Mouse (Mus musculus) ES-Bruce4 (cell line): ENCODE results near the gene Fmnl2. TPM values are rescaled to one million over a fixed set of nuclear protein-coding genes. Genes with fewer than 3 reads are reported as not detected.
A peak's percentile ranks its signal among the peaks of the same experiment; 100 is the strongest.

Source experiments
- H3K27ac ChIP-seq: 2 replicates; pipeline ENCODE4 v1.5.1; 2012; ENCODE audit warnings: low read length, inconsistent platforms; ENCODE audit not compliant: insufficient read depth
- H3K27me3 ChIP-seq: 2 replicates; pipeline ENCODE4 v1.6.1; 2012; ENCODE audit warnings: mild to moderate bottlenecking, low read length, inconsistent platforms; ENCODE audit not compliant: control insufficient read depth, poor library complexity, insufficient read depth, severe bottlenecking
- H3K36me3 ChIP-seq: 2 replicates; pipeline ENCODE4 v1.6.1; 2012; ENCODE audit warnings: inconsistent platforms, mild to moderate bottlenecking, low read length, moderate library complexity; ENCODE audit not compliant: control insufficient read depth, poor library complexity, insufficient read depth, severe bottlenecking
- H3K4me1 ChIP-seq: one replicate; pipeline ENCODE4 v1.8.1; 2011; ENCODE audit warnings: low read length; ENCODE audit not compliant: control insufficient read depth, insufficient read depth
- H3K4me3 ChIP-seq: 2 replicates; pipeline ENCODE4 v1.5.1; 2011; ENCODE audit warnings: low read depth, mild to moderate bottlenecking, low read length
- H3K9ac ChIP-seq: 2 replicates; pipeline ENCODE4 v1.6.1; 2012; ENCODE audit warnings: low read depth, mild to moderate bottlenecking, inconsistent platforms; ENCODE audit not compliant: poor library complexity, severe bottlenecking
- H3K9me3 ChIP-seq: replicated peaks from 2 replicates; pipeline ENCODE4 v1.6.1; 2012; ENCODE audit warnings: mild to moderate bottlenecking, low read length, inconsistent platforms; ENCODE audit not compliant: control insufficient read depth, poor library complexity, insufficient read depth, severe bottlenecking
- CTCF ChIP-seq: IDR thresholded peaks from one replicate; pipeline ENCODE4 v1.8.1; 2011; ENCODE audit warnings: low read depth, low read length
- EP300 ChIP-seq: IDR thresholded peaks from 2 replicates; pipeline ENCODE4 v1.6.1; 2011; ENCODE audit warnings: low read depth, low read length; ENCODE audit not compliant: insufficient read depth
- POLR2A ChIP-seq: IDR thresholded peaks from one replicate; pipeline ENCODE4 v1.8.1; 2011; ENCODE audit warnings: low read length; ENCODE audit not compliant: insufficient read depth
- polyA plus RNA-seq: library from polyadenylated mRNA; stranded (reverse); fragments of >200 nt; gene quantifications from 2 replicates; pipeline ENCODE4 v1.2.4, GENCODE M21; 2011; ENCODE audit warnings: low read depth; ENCODE audit not compliant: missing spikeins, insufficient read depth, insufficient read length

Gene Fmnl2
- polyA plus RNA-seq, 1 experiment: 55.7 TPM

GRCm38 (mm10) chr2:52896995-52897394, 39.3 kb downstream of the Fmnl2 start:
- Histone ChIP-seq H3K27me3 (no peaks in the 10 kb centered on the region), H3K27ac (no peak overlapping the region), H3K36me3 (no peaks in the 10 kb centered on the region), H3K4me3 (no peak overlapping the region), H3K9ac (no peak overlapping the region), H3K4me1 (peaks cover 2% of the 10 kb centered on the region), H3K9me3 (no peaks in the 10 kb centered on the region)
- TF ChIP-seq POLR2A (no peak), CTCF (no peak), EP300 (no peak)

DNA sequence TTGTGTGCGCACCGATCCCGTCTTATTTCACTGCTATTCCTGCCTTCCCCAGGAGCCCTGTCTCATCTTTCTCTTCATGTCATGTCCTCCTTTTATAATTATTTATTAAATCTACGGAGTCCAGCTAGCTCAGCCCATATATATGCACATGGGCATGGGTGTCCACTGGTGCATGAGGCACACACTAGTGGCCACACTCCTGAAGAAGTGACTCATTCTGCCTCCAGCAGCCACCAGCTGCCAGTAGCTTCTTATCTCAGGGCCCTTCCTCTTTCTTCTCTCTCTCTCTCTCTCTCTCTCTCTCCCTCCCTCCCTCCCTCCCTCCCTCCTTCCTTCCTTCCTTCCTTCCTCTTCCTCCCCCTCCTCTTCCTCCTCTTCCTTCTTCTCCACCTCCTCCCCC, 43.1 kb downstream of the Fmnl2 start:
- Histone ChIP-seq H3K9ac (no peak overlapping the region), H3K4me3 (no peak overlapping the region), H3K27me3 (no peaks in the 10 kb centered on the region), H3K27ac (no peak overlapping the region), H3K9me3 (no peaks in the 10 kb centered on the region), H3K4me1 (peaks cover 2% of the 10 kb centered on the region), H3K36me3 (no peaks in the 10 kb centered on the region)
- TF ChIP-seq EP300 (no peak), CTCF (no peak), POLR2A (no peak)

DNA sequence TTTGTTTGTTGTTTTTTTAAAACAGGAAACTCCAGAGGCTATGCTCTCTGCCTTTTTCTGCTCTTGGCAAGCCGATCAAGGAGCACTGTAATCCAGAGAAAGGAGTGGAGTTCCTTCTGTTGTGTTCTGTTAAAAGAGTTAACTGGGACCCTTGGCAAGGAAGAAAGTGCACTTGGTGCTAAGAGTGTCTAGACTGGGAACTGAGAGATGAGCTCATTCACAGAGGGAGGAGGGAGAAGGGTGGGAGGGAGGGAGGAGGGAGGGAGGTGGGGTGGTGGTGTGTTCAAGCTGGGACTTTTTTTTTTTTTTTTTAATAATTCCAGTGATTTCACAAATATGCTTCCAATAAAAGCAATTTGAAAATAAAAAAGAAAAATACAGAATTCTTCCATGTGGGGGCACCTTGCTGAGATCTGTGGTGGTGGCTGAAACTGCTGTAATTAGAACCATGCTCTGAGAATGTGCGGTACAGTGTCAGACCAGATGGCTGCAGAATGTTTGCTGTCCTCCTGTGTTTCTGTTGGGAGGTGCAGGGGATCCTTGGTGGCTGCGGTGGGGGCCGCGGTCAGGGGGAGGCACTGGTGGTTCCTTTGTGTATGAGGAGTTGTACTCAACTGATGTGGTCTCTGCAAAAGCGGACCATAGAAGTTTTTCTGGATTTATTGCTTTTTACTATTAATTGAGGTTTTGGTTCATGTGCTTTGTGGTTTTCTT, 43.8 kb downstream of the Fmnl2 start:
- Histone ChIP-seq H3K4me1 (peaks cover 2% of the 10 kb centered on the region), H3K27me3 (no peaks in the 10 kb centered on the region), H3K9ac (no peak overlapping the region), H3K36me3 (no peaks in the 10 kb centered on the region), H3K4me3 (no peak overlapping the region), H3K9me3 (no peaks in the 10 kb centered on the region), H3K27ac (no peak overlapping the region)
- TF ChIP-seq EP300 (no peak), POLR2A (no peak), CTCF (no peak)

- Histone ChIP-seq H3K27me3 (no peaks in the 10 kb centered on the region), H3K4me1 (peaks cover 4% of the 10 kb centered on the region), H3K27ac (no peak overlapping the region), H3K9ac (no peak overlapping the region), H3K36me3 (no peaks in the 10 kb centered on the region), H3K9me3 (no peaks in the 10 kb centered on the region), H3K4me3 (no peak overlapping the region)
- no peak for TF ChIP-seq POLR2A
- no peak for TF ChIP-seq CTCF
- TF ChIP-seq EP300: no peak
These were observed 44.8 kb downstream of the Fmnl2 start for GRCm38 (mm10) chr2:52902456-52902855.

DNA sequence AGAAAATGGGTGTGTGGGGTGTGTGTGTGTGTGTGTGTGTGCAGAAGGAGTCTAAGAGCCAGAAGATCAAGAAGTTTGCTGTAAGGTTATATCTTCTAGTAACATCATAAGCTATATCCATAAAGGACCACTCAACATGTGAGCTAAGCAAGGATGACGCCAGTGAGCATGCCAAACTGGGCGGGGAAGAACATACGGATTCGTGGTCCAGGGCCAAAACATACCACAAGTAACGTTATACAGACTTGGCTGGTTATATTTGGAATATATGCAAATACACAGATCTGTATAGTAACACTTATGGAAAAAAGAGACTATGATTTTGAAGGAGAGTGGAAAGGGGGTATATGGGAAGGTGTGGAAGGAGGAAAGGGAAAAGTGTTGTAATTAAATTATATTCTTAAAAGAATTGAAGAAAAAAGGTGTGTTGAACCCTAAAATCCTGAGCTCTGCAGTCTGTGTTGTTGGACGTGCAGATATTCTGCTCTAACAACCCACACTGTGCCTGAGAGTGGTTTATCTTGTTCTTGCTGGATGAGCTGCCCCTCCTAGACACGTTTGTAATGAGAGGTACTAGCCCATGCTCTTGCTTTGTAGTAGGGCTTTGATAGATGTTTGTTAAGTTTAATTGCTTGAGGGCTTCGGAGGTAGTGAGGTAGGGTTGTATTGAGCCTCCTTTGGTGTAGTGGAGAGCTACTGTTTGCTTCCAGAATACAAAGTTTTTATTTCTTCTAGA, 45.7 kb downstream of the Fmnl2 start:
- TF ChIP-seq EP300 (no peak), POLR2A (no peak), CTCF (no peak)
- Histone ChIP-seq H3K27me3 (no peaks in the 10 kb centered on the region), H3K9ac (no peak overlapping the region), H3K4me3 (no peak overlapping the region), H3K36me3 (no peaks in the 10 kb centered on the region), H3K9me3 (no peaks in the 10 kb centered on the region), H3K27ac (no peak overlapping the region), H3K4me1 (peaks cover 2% of the 10 kb centered on the region)

DNA sequence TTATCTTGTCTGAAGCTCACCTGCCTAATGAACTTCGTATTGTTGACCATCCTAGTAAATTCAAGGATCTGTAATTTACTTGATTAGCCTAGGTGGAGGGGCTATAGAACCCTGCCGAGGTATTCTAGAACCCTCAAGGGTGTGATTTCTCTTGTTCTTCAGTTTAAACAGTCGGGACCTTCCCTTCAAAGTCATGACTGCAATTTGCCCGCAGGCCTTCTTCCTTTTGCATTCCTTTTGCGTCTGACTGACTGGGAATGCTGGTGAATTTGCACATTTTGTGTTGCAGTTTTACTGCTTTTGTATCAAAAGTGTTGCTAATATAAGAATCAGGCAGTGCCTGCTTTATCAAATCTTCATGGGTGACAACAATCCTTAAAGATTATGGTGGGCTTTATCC, 46.9 kb downstream of the Fmnl2 start:
- Histone ChIP-seq H3K9ac (no peak overlapping the region), H3K36me3 (no peaks in the 10 kb centered on the region), H3K4me3 (no peak overlapping the region), H3K4me1 (peaks cover 2% of the 10 kb centered on the region), H3K27ac (peak overlapping the region; percentile 70), H3K27me3 (no peaks in the 10 kb centered on the region), H3K9me3 (no peaks in the 10 kb centered on the region)
- no peak for TF ChIP-seq EP300
- TF ChIP-seq CTCF: no peak
- TF ChIP-seq POLR2A: no peak
